Mouse (Mus musculus) myocyte (in vitro differentiated cells): ENCODE data around the gene Zfpl1.

ENCODE experiments used
- CEBPB ChIP-seq: IDR thresholded peaks from 2 replicates; pipeline ENCODE4 v1.6.1; 2011; ENCODE audit warnings: mild to moderate bottlenecking, moderate library complexity; ENCODE audit not compliant: poor library complexity, insufficient read depth, severe bottlenecking
- E2F4 ChIP-seq: IDR thresholded peaks from one replicate; pipeline ENCODE4 v1.6.1; 2011; ENCODE audit warnings: mild to moderate bottlenecking, control low read depth, moderate library complexity; ENCODE audit not compliant: insufficient read depth
- MAX ChIP-seq: IDR thresholded peaks from one replicate; pipeline ENCODE4 v1.6.1; 2011; ENCODE audit warnings: low read depth, mild to moderate bottlenecking, control low read depth
- MYOD1 ChIP-seq, 3 experiments: IDR thresholded peaks; one replicate each; pipeline ENCODE4 v1.6.1; 2011; ENCODE audit warnings: control low read depth in 2 of 3, low read depth in 2 of 3, mild to moderate bottlenecking in 2 of 3, moderate library complexity in 1 of 3; ENCODE audit not compliant: insufficient read length in 2 of 3, control insufficient read depth in 1 of 3
- MYOG ChIP-seq, 3 experiments: IDR thresholded peaks; one replicate each; pipeline ENCODE4 v1.6.1; 2011; ENCODE audit warnings: control low read depth in 2 of 3, low read depth in 2 of 3, mild to moderate bottlenecking in 2 of 3; ENCODE audit not compliant: insufficient read length in 2 of 3, control insufficient read depth in 1 of 3, insufficient read depth in 1 of 3
- POLR2A ChIP-seq: IDR thresholded peaks from one replicate; pipeline ENCODE4 v1.6.1; 2011; ENCODE audit warnings: low read depth, mild to moderate bottlenecking, control low read depth, moderate library complexity; ENCODE audit not compliant: insufficient read length
- POLR2AphosphoS2 ChIP-seq: IDR thresholded peaks from one replicate; pipeline ENCODE4 v1.6.1; 2011; ENCODE audit warnings: low read depth, control low read depth; ENCODE audit not compliant: insufficient read length
- SRF ChIP-seq: IDR thresholded peaks from one replicate; pipeline ENCODE4 v1.6.1; 2011; ENCODE audit warnings: low read depth; ENCODE audit not compliant: control insufficient read depth, insufficient read length
- TCF12 ChIP-seq: IDR thresholded peaks from one replicate; pipeline ENCODE4 v1.6.1; 2011; ENCODE audit warnings: mild to moderate bottlenecking, control low read depth; ENCODE audit not compliant: poor library complexity, insufficient read depth, severe bottlenecking
- USF1 ChIP-seq: IDR thresholded peaks from one replicate; pipeline ENCODE4 v1.6.1; 2011; ENCODE audit warnings: low read depth, mild to moderate bottlenecking, control low read depth, moderate library complexity

DNA sequence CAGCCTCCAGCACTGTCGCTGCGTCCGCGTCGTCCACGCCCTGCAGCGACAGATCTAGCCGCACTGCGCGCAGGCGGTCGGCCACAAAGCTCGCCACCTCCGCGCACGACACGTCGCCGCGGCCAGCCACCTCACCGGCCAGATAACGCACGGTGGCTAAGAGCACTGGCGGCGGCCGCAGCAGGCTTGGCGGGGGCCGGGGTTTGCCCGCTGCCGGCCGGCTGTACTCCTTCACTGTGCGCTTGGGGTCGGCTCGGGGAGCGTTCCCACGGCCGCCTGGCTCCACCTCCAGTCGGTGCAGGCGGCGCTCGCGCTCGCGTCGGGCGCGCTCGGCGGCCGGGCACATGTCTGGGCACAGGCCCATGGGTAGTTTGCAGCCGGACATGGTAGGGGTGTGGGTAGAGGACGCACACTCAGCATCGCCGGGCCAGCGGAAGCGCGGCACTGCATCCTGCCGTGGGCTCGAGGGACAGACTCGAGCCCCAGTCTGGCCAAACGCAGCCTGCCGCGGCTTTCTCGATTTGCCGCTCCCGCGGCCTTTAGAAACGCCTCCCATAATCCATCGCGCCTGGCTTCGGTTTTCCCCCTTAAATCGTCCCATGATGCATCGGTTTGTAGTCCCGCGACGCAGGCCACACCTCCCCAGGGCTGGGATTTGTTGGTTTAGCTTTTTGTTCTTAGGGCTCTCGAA, 33.4 kb upstream of the Zfpl1 start, which contains the start of gene Sac3d1:
- TF ChIP-seq MYOG (IDR thresholded peaks at IDR 0.05; ENCODE audit: control insufficient read depth in 1 of 3, insufficient read depth in 1 of 3, insufficient read length in 2 of 3, low read depth in 2 of 3): peak in 2 of 3 experiments; percentile 15 to 34
- peak; percentile 76 for TF ChIP-seq POLR2A
- TF ChIP-seq MYOD1 (IDR thresholded peaks at IDR 0.05; ENCODE audit: control insufficient read depth in 1 of 3, insufficient read length in 2 of 3, low read depth in 2 of 3): peak in 2 of 3 experiments; percentile 4 to 48
- no peak for TF ChIP-seq USF1
- no peak for TF ChIP-seq TCF12
- peak; percentile 89 for TF ChIP-seq E2F4
- no peak for TF ChIP-seq MAX
- peak; percentile 81 for TF ChIP-seq POLR2AphosphoS2
- no peak for TF ChIP-seq CEBPB
- TF ChIP-seq SRF: peak; percentile 17
